Mouse (Mus musculus) CH12F3 (cell line): ENCODE data around the gene Unc13b.

Experiments
- in situ Hi-C: fragments of 300-500 bp; cut with MboI; formaldehyde crosslinking; loops from 2 replicates; pipeline ENCODE4 v1.14.3; 2020; ENCODE audit warnings: low sequenced_read_pairs

Unc13b gene

GRCm38 (mm10) chr4:43309696-43310338, 251.1 kb downstream of the Unc13b start:
- in situ Hi-C loops = no loop called here
